Mouse (Mus musculus): ENCODE data around the gene Dcaf6. TPM values are rescaled to one million over a fixed set of nuclear protein-coding genes. Genes with fewer than 3 reads are reported as not detected.

Dcaf6 gene
- polyA plus RNA-seq, 1 experiment = 7.4 TPM

- H3K27ac ChIP-seq (ENCODE audit: insufficient read depth, low read depth, low read length) = no peak overlapping the region
- H3K36me3 ChIP-seq (ENCODE audit: control insufficient read depth, insufficient read depth, low read length) = peaks cover 5% of the 10 kb centered on the region; the same call in 1 of the 2 replicates
- no peaks in the 10 kb centered on the region for H3K4me1 ChIP-seq (ENCODE audit: control insufficient read depth, insufficient read depth, insufficient read length, low read length)
- H3K4me3 ChIP-seq (ENCODE audit: low read depth, low read length) = no peak overlapping the region
- H3K27me3 ChIP-seq (ENCODE audit: control insufficient read depth, insufficient read depth, low read length) = no peaks in the 10 kb centered on the region
- WGBS = 91% methylated on average over 9 of the region's 9 CpGs
- TF ChIP-seq POLR2A (IDR thresholded peaks at IDR 0.05; ENCODE audit: low read depth, low read length) (no peak), CTCF (IDR thresholded peaks at IDR 0.05; ENCODE audit: extremely low read depth, insufficient read length, insufficient replicate concordance, low read depth, low read length) (no peak)
Measured at GRCm38 (mm10) chr1:165386525-165386923, 73.8 kb downstream of the Dcaf6 start.

DNA sequence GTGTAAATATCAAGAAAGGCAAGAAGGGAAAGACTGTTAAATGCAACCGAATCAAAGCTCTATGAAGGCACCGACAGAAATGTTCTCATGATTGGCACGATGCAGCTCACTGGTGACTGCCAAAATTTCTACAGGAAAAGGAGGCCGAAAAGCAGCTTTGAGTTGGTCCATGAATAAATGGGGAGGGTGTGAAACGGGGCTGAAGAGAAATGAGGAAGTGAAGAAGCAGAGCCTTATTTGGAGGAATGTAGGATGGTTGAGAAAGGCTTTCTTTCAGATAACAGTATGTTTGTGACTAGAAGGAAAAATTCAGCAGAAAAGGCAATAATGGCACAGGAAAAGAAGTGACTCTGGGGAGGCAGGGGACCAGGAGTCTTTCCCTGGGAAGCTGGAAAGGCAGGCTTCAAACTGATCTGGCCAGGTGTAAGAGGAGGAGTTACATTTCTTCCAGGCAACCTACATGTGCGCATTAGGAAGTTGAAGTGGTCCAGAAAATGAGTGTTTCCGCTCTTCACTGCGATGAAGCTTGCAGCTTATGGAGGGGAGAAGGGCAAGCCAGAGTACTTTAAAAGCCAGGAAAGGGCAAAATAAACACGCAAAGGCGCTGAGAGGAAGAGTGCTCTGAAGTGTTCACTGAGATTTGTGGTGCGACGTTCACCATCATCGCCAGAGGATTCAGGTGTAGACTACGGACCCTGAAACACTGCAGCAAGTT lies 74.3 kb downstream of the Dcaf6 start:
- no peaks in the 10 kb centered on the region for H3K27me3 ChIP-seq (ENCODE audit: control insufficient read depth, insufficient read depth, low read length)
- no peaks in the 10 kb centered on the region for H3K4me1 ChIP-seq (ENCODE audit: control insufficient read depth, insufficient read depth, insufficient read length, low read length)
- no peak for TF ChIP-seq CTCF (IDR thresholded peaks at IDR 0.05; ENCODE audit: extremely low read depth, insufficient read length, insufficient replicate concordance, low read depth, low read length)
- no peak for TF ChIP-seq POLR2A (IDR thresholded peaks at IDR 0.05; ENCODE audit: low read depth, low read length)
- no peak overlapping the region for H3K27ac ChIP-seq (ENCODE audit: insufficient read depth, low read depth, low read length)
- H3K4me3 ChIP-seq (ENCODE audit: low read depth, low read length) = no peak overlapping the region
- WGBS = 83% methylated on average over 14 of the region's 14 CpGs
- peaks cover 5% of the 10 kb centered on the region; the same call in 1 of the 2 replicates for H3K36me3 ChIP-seq (ENCODE audit: control insufficient read depth, insufficient read depth, low read length)

- no peak for TF ChIP-seq CTCF (IDR thresholded peaks at IDR 0.05; ENCODE audit: extremely low read depth, insufficient read length, insufficient replicate concordance, low read depth, low read length)
- no peak for TF ChIP-seq POLR2A (IDR thresholded peaks at IDR 0.05; ENCODE audit: low read depth, low read length)
- WGBS = 62% methylated on average over 9 of the region's 9 CpGs
- H3K27ac ChIP-seq (ENCODE audit: insufficient read depth, low read depth, low read length) = no peak overlapping the region
- no peaks in the 10 kb centered on the region for H3K4me1 ChIP-seq (ENCODE audit: control insufficient read depth, insufficient read depth, insufficient read length, low read length)
- H3K4me3 ChIP-seq (ENCODE audit: low read depth, low read length) = no peak overlapping the region
- H3K36me3 ChIP-seq (ENCODE audit: control insufficient read depth, insufficient read depth, low read length) = 0 out of 2 replicates have a peak, but pooled peaks cover 4% of the 10 kb centered on the region
- no peaks in the 10 kb centered on the region for H3K27me3 ChIP-seq (ENCODE audit: control insufficient read depth, insufficient read depth, low read length)
Measured at GRCm38 (mm10) chr1:165373839-165374238, 86.4 kb downstream of the Dcaf6 start.

- Histone ChIP-seq H3K4me3 (ENCODE audit: low read depth, low read length) (no peak overlapping the region), H3K27me3 (ENCODE audit: control insufficient read depth, insufficient read depth, low read length) (no peaks in the 10 kb centered on the region), H3K27ac (ENCODE audit: insufficient read depth, low read depth, low read length) (no peak overlapping the region), H3K4me1 (ENCODE audit: control insufficient read depth, insufficient read depth, insufficient read length, low read length) (no peaks in the 10 kb centered on the region), H3K36me3 (ENCODE audit: control insufficient read depth, insufficient read depth, low read length) (0 out of 2 replicates have a peak, but pooled peaks cover 5% of the 10 kb centered on the region)
- TF ChIP-seq POLR2A (IDR thresholded peaks at IDR 0.05; ENCODE audit: low read depth, low read length) (no peak), CTCF (IDR thresholded peaks at IDR 0.05; ENCODE audit: extremely low read depth, insufficient read length, insufficient replicate concordance, low read depth, low read length) (no peak)
- 95% methylated on average over 4 of the region's 4 CpGs for WGBS
Measured at GRCm38 (mm10) chr1:165370990-165371389, 89.3 kb downstream of the Dcaf6 start.

GRCm38 (mm10) chr1:165365057-165365456 lies 95.2 kb downstream of the Dcaf6 start:
- no peak for TF ChIP-seq CTCF (IDR thresholded peaks at IDR 0.05; ENCODE audit: extremely low read depth, insufficient read length, insufficient replicate concordance, low read depth, low read length)
- TF ChIP-seq POLR2A (IDR thresholded peaks at IDR 0.05; ENCODE audit: low read depth, low read length) = no peak
- Histone ChIP-seq H3K4me3 (ENCODE audit: low read depth, low read length) (no peak overlapping the region), H3K27ac (ENCODE audit: insufficient read depth, low read depth, low read length) (no peak overlapping the region), H3K36me3 (ENCODE audit: control insufficient read depth, insufficient read depth, low read length) (0 out of 2 replicates have a peak, but pooled peaks cover 4% of the 10 kb centered on the region), H3K27me3 (ENCODE audit: control insufficient read depth, insufficient read depth, low read length) (no peaks in the 10 kb centered on the region), H3K4me1 (ENCODE audit: control insufficient read depth, insufficient read depth, insufficient read length, low read length) (no peaks in the 10 kb centered on the region)
- WGBS = 92% methylated on average over 3 of the region's 3 CpGs

GRCm38 (mm10) chr1:165363271-165363670 lies 97.0 kb downstream of the Dcaf6 start:
- Histone ChIP-seq H3K27ac (ENCODE audit: insufficient read depth, low read depth, low read length) (no peak overlapping the region), H3K27me3 (ENCODE audit: control insufficient read depth, insufficient read depth, low read length) (no peaks in the 10 kb centered on the region), H3K4me1 (ENCODE audit: control insufficient read depth, insufficient read depth, insufficient read length, low read length) (no peaks in the 10 kb centered on the region), H3K4me3 (ENCODE audit: low read depth, low read length) (no peak overlapping the region), H3K36me3 (ENCODE audit: control insufficient read depth, insufficient read depth, low read length) (0 out of 2 replicates have a peak, but pooled peaks cover 2% of the 10 kb centered on the region)
- WGBS = 80% methylated on average over 2 of the region's 2 CpGs
- TF ChIP-seq CTCF (IDR thresholded peaks at IDR 0.05; ENCODE audit: extremely low read depth, insufficient read length, insufficient replicate concordance, low read depth, low read length) (no peak), POLR2A (IDR thresholded peaks at IDR 0.05; ENCODE audit: low read depth, low read length) (no peak)

- 45% methylated on average over 2 of the region's 2 CpGs for WGBS
- no peak for TF ChIP-seq CTCF (IDR thresholded peaks at IDR 0.05; ENCODE audit: extremely low read depth, insufficient read length, insufficient replicate concordance, low read depth, low read length)
- no peak for TF ChIP-seq POLR2A (IDR thresholded peaks at IDR 0.05; ENCODE audit: low read depth, low read length)
- Histone ChIP-seq H3K4me3 (ENCODE audit: low read depth, low read length) (no peak overlapping the region), H3K27me3 (ENCODE audit: control insufficient read depth, insufficient read depth, low read length) (no peaks in the 10 kb centered on the region), H3K27ac (ENCODE audit: insufficient read depth, low read depth, low read length) (no peak overlapping the region), H3K4me1 (ENCODE audit: control insufficient read depth, insufficient read depth, insufficient read length, low read length) (peaks cover 2% of the 10 kb centered on the region; the same call in 1 of the 2 replicates), H3K36me3 (ENCODE audit: control insufficient read depth, insufficient read depth, low read length) (no peaks in the 10 kb centered on the region; the same call in 1 of the 2 replicates)
Measured at GRCm38 (mm10) chr1:165356347-165356746, 103.9 kb downstream of the Dcaf6 start.

All from small intestine, adult 2 months (tissue).